Mouse (Mus musculus): ENCODE results near the gene Ube2j1.

Ube2j1 gene

DNA sequence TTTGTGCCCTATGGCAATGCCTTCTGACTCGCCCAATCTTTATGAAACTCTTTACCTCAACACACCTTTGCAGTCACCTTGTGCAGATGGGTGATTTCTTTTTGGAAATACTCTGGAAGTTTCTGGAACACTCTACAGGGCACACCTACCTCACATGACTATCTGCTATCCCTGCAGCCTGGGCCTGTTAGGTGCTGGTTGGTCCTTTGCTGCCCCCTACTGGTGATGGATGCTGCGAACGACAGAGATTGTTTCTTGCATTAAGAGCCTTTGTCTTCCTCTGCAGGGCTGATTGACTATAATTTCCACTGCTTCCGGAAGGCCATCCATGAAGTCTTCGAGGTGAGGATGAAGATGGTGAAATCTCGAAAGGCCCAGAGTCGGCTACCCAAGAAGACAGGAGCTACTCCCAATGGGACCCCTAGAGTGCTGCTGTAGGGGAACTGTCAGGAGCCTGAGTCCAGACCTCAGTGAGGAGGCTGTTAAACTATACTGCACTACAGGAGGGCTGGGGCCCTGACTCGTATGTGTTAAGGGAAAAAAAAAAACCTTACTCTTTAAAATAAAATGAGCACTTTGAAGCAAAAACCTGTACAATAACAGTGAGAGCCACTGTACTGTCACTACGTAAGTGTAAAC is 12.7 kb upstream of the Ube2j1 start:
- peak; percentile 94 to 98 for DNase-seq

GRCm38 (mm10) chr4:33024420-33024819 is 6.8 kb upstream of the Ube2j1 start:
- DNase-seq = no peak

DNA sequence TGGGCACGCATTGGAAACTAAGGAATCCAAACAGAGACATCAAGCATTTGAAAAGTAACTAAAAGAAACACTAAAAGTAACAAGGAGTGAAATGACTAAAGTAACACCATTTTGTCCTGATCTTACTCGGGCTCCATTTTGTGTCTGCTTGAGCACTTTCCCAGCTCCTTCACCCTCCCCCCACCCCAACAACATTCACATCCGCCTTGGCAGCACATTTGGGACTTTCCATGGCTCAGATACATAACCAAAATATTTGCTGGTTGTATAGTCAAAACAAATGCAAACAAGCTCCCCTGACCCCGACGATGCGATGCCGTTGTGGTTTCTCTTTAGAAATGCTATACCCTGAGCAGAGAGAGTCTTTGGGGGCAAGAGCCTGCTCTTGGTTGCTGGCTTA is 2.1 kb upstream of the Ube2j1 start:
- no peak for DNase-seq

GRCm38 (mm10) chr4:33030264-33031194 is 687 bp upstream of the Ube2j1 start:
- DNase-seq = peak; percentile 59 to 77

DNA sequence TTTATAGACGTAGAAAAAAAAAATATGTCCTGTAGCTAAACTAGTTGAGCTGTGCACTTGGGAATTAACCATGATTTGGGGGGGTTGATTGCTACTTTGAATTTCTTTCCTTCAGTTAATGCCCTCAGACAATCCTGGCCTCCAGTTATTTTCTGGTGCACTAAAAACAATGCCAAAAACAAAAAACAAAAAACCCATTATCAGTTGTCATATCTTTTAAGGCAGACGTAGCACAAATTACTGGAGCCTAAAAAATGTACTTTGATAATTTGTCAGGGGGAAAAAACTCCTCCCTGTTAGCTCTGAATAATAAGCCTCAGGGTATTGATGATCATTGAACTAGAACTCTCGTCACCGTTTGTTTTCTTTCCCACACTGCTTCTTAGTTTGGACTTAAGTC is 829 bp downstream of the Ube2j1 start:
- no peak for DNase-seq

DNA sequence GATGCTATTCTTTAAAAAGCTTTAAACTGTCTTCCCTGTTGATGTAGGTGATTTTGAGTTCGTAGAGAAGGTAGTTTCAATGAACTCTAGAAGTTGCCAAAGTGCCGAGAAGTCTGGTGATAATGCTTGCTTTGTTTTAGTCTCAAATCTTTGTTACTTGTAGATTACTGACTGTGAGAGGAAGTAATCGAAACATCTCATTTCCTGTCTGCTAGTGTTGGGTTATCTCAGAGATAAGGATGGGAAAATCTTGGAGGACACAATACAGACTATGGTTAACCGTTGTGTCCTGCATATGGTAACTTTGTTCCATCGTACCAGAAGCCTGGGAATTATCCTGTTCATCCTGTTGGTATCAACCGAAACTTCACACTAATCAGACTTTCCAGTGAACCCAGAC is 2.3 kb downstream of the Ube2j1 start:
- no peak for DNase-seq

GRCm38 (mm10) chr4:33039826-33040225 is 8.6 kb downstream of the Ube2j1 start:
- DNase-seq = no peak

- no peak for DNase-seq
Observed at GRCm38 (mm10) chr4:33049601-33050000, 18.4 kb downstream of the Ube2j1 start.

GRCm38 (mm10) chr4:33052055-33052454 is 20.8 kb downstream of the Ube2j1 start:
- DNase-seq = no peak

DNA sequence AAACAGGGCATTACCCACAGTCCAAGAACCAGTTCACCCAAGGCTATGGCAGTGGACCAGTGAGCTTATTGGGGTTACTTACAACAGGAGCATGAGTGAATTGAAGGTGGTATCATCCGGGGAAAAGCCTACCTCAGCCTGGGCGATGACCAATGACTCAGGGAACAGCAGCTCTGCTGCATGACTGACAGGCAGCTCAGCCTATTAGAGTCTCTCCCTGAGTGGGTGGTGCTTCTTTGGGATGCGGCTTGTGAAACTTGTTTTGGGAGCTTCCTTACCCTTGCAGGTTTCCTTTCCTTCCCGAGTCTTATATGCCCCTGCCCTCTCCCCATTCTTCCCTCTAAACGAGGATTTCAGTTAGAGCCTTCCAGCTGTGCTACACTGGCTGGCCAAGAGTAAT is 21.4 kb downstream of the Ube2j1 start:
- peak in 1 of 2 experiments; percentile 31 for DNase-seq

GRCm38 (mm10) chr4:33054426-33054825 is 23.2 kb downstream of the Ube2j1 start:
- DNase-seq = no peak

DNA sequence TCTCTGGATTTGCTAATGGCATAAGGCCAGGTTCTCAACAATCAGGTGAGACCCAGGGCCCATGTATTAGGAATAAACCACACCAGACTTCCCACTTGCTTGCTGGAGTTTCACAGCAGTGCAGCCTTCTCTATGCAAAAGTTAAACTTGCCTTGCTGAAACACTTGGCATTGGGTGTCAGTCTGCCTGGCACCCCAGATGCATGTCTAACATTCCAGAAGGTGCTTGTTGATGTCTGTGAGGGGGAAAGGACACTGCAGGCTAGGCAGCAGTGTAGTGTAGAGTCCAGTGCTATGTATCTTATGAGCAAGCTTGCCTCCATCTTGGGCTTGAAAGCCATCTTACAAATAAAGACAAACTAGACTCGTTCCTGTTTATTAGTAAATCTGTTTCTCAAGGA is 25.1 kb downstream of the Ube2j1 start:
- DNase-seq = no peak

- no peak for DNase-seq
Observed at GRCm38 (mm10) chr4:33057890-33058687, 26.9 kb downstream of the Ube2j1 start.

- no peak for DNase-seq
Observed at GRCm38 (mm10) chr4:33061158-33061557, 29.9 kb downstream of the Ube2j1 start.

DNA sequence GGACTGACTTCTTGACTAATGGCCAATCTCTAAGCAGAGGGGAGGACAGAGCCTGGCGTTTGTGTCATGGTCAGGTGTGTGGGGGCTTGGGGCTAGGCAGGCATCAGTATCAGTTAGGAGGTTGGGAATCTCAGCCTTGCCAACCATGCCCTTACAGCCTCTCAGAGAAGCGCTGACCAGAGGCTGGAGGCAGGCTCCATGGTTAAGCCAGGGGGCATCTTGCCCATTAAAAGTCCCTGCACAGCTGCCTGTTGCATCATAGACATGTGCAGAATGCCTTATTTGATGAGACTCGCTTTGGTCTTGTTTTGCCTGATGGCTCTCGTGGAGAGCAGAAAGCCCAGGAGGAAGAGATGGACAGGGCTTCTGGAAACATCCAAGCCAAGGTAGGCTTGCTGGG is 31.8 kb downstream of the Ube2j1 start, which contains the start of gene Gabrr2:
Gabrr2 (plus strand) TSS at position 19 of the 400 bp plus-strand sequence.
- DNase-seq = no peak

DNA sequence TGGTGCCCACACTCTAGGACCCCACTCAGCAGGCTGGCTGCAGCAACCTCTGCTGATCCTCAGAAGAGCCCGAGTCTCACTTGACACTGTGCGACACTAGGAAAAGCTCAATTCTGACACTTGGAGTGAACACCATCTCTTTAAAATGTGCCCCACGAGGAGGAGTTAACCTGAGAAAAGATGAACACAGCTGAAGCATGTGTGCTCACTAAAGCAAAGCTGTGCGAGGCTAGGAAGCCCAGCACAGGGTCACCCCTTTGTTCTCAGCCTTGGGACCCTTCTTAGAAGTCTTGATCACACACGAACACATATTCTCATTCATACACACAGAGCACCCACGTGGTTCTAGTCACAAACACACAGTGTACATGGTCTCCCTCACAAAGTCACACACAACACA is 33.8 kb downstream of the Ube2j1 start:
- no peak for DNase-seq

DNA sequence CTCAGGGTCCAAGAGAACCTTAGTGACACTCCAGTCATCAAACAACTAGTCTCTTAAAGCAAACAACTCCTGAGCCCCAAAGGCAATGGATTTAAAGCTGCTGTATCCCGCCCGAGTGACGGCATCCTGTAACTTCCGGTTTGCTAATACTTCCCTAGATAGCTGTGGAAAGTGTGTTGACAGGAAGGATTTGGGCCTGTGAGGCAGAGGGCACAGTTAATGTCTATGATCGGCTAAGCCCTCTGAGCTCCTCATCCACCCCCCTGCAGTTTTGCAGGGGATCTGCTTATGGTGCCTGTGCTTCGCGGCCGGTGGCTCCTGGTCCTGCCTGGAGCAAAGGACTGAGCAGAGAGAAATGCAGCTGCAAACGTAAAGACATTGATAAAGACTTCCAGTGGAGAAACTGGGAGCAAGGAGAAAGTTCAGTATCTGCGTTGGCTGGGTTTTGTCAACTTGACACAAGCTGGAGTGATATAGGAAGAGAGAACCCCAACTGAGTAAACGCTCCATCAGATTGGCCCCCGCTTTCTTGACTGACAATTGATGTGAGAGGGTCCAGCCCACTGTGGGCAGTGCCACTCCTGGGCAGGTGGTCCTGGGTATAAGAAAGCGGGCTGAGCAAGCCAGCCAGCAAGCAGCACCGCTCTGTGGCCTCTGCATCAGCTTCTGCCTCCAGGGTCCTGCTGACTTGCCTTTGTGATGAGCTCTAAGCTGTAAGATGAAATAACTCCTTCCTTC is 35.2 kb downstream of the Ube2j1 start:
- no peak for DNase-seq

- DNase-seq = no peak
Observed at GRCm38 (mm10) chr4:33067331-33067730, 36.1 kb downstream of the Ube2j1 start.

- peak; percentile 30 to 36 for DNase-seq
Observed at GRCm38 (mm10) chr4:33067826-33068225, 36.6 kb downstream of the Ube2j1 start.

DNA sequence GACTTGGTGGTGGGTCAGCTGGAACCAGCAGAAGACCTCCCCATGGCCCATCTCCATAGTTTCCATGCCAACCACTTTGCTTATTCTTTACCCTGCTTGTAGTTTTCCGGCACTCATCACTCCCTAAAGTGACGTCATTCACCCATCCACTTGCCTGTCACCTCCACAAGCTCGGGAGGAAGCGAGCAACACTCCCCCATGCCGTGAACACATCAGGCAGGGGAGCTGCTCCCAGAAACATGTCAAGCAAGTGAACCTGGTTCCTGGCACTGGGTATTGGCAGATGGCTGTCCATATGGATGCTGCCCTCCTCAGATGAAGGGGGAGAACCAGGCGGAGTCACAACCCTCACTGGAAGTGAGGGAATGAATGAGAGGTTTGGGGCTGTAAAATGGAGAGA is 37.7 kb downstream of the Ube2j1 start:
- peak; percentile 95 for DNase-seq

DNA sequence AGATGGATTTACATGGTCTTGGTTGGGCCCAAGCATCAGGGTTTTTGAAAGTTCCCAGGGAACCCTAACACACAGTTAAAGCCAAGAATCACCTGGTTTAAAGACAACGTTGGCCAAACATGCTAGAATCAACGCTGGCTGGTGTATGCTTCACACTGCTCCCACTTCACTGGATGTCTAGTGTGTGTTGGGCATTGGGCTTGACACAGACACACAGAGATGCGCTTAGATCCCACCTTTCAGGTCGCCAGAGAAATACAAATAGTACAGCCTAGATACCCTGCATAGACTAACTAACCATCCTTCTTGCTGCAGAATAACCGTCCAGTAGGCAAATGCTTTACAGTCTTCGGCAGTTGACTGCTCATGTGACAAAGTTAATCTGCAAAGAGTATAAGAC is 39.1 kb downstream of the Ube2j1 start:
- DNase-seq = no peak

DNA sequence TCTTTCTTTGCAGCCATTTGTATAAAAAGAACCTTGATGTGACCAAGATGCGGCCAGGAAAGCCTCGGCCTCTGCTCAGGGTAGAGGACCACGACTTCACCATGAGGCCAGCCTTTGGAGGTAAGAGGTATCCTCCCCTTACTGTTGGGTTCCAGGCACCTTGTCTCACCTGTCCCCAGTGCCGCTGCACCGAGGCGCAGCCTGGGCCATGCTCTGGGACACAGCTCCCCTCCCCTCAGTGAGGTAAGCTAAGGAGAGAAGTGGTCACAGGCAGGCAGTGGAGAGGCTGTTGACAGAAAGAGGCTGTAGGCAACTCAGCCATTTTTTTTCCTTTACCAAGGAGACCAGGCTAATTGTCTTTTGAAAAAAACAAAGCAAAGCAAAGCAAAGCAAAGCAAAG is 40.1 kb downstream of the Ube2j1 start:
- DNase-seq = no peak

All from cerebellum, postnatal 10 days (tissue).